Mouse (Mus musculus) retina, postnatal 1 day (tissue): ENCODE data around the gene Abi3bp.

ENCODE experiments used
- DNase-seq: peaks from one replicate; pipeline ENCODE4 v3.0.0-alpha.2; 2012

Gene Abi3bp

DNA sequence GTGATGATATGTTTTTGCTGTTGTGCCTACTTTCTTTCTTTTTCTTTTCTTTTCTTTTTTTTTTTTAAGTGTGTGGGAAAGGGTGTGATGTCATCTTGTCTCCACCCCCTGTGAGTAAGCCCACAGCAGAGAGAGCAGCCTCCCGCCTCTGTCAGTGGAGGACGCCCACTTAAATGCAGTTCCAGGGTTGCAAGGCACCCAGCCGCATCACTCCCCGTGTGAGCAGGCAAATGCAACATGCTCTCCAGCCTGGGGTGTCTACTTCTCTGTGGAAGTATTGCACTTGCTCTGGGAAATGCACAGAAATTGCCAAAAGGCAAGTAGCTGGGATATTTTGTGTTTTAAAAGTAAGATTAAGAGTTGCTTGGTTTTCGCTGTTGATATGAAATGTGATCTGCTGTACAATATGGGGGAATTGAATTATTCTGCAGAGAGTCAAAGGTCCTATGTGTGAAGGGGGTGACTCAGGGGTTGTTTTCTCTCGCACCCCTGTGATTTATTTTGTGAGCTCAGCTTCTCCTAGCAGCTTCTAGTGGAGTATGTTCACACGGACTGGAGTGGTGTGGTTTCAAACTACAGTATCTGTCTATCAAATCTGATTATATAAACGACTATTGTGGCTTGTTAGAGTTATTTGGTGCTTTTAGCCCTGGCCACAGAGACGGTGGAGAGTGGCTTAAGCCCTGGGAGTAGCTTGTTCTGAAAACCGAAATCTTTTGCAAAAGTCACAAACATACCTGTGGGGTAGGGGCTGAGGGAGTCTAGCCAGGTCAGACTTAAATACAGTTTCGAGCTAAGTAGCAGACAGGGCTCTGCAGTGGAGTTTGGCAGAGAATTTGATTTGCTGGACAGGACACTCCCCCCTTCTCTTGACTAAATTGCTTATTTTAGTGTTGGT is at the start of gene Abi3bp:
Abi3bp (plus strand) TSS at position 202 of the 898 bp plus-strand sequence.
- no peak for DNase-seq

- DNase-seq = no peak
These were observed 42.1 kb upstream of the Abi3bp start for GRCm38 (mm10) chr16:56435293-56436185.

DNA sequence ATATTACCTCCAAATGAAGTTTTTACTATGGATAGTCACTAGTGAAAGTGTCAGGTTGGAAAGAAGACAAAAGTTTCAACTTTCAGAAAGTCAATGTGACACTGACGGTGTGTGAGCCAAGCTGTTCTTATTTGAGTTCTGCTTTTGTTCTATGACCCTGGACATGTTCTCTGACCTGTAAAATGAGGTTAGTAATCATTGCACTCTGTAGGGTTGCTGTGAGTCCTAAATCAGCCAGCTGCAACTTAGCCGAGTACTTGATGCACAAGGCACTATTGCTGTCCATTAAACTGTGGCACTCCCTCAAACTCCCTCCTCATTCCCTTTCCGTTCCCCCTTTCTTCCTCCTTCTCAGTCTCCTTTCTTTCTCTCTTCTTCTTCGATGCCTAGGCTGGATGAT is 37.4 kb upstream of the Abi3bp start:
- no peak for DNase-seq

DNA sequence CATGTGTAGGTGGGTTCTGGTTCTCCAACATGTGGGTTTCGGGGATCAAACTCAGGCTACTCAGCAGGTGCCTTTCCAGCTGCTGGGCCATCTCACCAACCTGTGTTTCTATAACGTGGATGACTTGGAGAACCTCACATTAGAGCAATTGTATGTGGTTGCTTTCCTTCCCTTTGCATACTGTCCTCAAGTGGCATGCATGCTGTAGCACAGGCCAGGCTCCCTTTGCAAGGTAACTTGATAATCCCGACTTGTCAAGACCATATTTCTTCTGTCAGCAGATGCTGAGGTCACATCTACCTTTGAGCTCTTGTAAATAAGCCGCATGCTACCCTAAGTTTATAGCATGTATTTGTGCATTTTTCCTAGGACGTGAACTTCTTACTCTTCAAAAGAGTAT is 36.6 kb upstream of the Abi3bp start:
- no peak for DNase-seq

GRCm38 (mm10) chr16:56441658-56442344 is 35.9 kb upstream of the Abi3bp start:
- DNase-seq = no peak

GRCm38 (mm10) chr16:56451482-56451881 is 26.2 kb upstream of the Abi3bp start:
- DNase-seq = no peak

GRCm38 (mm10) chr16:56451923-56452322 is 25.8 kb upstream of the Abi3bp start:
- DNase-seq = no peak

DNA sequence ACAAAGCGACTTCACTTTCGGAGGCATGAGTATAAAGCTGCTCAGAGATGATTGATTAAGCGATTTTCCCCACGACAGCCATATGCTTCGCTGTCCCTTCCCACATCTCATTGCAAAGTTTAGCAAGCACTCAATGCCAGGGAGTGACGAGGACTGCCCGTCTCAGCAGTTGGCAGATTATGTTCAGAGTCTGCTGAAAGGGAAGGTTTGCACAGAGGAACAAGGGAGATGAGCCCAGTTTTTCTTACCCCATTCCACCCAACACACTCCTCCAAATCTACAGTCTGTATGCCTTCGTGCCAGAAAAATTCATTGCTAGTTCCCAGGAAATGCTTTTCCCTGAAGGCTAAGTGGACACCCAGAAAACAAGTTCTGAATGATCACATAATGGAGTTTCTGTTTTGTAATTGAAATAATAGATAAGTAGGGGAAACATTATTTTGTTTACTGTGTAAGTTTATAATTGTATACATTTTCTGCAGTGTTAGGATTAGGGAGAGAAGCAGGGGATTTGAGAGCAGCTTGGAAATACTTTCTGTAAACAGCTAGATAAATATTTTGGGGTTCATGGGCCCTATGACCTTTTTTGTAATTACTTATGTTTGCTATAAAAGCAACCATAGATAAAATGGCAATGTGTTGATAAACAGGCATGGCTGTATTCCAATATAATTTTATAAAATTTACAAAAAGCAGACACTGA is 19.5 kb upstream of the Abi3bp start:
- DNase-seq = no peak

DNA sequence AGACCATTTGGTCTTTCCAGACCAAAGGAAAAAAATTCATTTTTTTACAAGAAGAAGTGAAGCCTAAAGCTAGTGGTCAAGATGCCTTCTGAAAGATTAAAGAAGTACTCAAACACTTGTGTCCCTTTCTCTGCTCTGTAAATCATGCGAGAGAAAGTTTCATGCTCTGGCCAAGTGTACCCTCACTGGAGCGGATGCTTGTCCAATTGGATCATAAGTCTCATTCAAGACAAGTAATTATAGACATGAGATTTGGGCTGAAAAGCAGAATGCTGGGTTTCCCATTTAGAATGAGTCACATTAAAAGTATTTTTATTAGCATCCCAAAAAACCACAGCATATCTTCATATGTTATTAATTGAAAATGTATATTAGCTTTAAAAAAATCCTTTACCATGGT is 4.5 kb upstream of the Abi3bp start:
- no peak for DNase-seq

GRCm38 (mm10) chr16:56475676-56476075 is 2.0 kb upstream of the Abi3bp start:
- DNase-seq = no peak

GRCm38 (mm10) chr16:56478575-56479191 is 1.0 kb downstream of the Abi3bp start:
- DNase-seq = no peak

DNA sequence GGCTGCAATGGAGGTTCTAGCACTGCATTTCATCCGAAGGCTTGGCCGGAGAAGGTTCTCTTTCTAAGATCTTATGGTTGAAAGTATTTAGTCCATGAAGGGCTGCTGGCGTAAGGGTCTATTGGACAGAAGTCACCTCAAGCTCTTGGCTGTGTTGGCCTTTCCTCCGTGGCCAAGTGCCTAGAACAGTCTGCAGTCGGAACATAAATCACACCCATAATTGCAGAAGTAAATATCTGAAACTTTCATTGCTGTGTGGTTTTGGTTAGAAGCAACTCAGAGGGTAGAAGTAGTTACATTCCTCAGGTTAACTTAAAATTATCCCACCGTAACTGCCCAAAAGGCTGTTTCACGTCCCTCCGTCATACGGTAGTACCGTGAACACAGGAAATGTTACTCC is 5.8 kb downstream of the Abi3bp start:
- no peak for DNase-seq

DNA sequence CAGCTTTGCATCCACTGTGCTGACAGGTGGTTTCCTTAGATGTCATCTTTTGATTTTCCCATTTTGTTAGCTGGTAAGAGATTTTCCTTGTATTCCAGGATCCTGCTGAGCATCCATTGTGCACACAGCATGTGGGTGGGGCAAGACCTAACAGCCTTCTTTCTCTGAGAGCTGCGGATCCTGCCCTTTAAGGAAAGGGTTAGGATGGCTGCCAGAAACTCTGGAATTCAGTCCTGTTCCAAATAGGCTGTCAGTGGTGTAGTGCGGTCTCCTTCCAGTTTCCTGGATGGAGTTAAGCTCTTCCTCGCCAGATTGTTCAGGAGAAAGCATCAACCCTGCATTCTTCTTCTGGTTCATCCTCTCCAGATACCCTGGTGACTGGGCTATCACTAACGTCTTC is 8.8 kb downstream of the Abi3bp start:
- no peak for DNase-seq

DNA sequence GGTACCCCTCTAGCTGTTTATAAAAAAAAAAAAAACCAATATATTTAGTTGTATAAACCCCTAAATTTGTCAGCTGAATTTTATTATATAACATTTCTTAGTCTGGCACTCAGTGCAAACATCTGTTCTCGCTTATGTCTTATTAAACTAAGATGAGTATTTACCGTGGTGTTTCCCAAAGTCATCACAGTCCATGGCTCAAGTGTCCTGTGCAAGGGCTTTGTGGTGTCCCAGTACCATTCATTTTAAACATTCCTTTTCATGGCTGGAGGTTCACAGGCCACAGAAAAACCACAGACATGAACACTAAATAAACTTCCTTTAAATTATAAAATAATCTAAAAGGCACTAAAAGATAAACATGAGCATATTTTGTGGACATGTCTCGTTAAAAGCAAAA is 13.2 kb downstream of the Abi3bp start:
- DNase-seq = no peak

- no peak for DNase-seq
These were observed 17.6 kb downstream of the Abi3bp start for GRCm38 (mm10) chr16:56495266-56495665.

GRCm38 (mm10) chr16:56496743-56497142 is 19.1 kb downstream of the Abi3bp start:
- no peak for DNase-seq

- no peak for DNase-seq
These were observed 21.0 kb downstream of the Abi3bp start for GRCm38 (mm10) chr16:56498680-56499079.

DNA sequence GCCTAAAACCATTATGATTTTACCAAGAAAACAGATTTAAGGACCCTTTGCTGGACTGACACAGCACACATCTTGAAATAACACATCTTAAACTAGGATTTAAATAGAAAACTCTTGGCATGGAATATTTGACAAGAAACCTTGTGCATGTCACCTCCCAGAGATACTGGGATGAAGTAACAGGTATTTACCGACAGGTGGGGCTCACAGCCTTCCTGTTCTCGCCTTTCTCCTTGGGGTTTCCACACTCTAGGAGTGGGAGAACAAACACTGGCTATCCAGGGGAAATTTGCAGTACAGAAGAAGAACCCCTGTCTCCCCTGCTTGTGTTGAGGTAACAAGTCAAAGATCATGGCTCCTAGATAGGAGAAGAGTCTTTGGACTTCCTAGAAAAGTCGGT is 22.8 kb downstream of the Abi3bp start:
- DNase-seq = no peak

GRCm38 (mm10) chr16:56501101-56501500 is 23.4 kb downstream of the Abi3bp start:
- DNase-seq = peak; percentile 10

DNA sequence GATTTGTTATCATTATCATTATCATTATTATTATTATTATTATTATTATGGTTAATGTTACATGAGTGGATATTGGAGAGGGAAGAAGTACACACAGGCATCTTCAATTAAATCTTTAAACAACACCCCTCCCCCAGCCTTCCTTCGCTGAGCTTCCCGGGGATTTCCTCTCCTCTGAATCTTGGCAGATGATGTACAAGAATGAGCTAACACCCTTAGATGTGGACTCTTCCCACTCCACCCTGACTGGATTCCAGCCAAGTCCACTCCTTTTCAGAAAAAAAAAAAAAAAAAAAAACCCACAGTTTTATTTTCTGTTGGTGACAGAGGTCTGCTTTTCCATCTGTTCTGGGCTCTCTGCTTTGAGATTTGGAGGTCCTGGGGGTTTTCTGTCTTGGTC is 23.8 kb downstream of the Abi3bp start:
- DNase-seq = no peak

- no peak for DNase-seq
These were observed 24.5 kb downstream of the Abi3bp start for GRCm38 (mm10) chr16:56502134-56502533.

- no peak for DNase-seq
These were observed 26.3 kb downstream of the Abi3bp start for GRCm38 (mm10) chr16:56503941-56504340.
